Mouse (Mus musculus) brain, embryonic 18.5 days (tissue): ENCODE measurements around the gene Ccdc191.

Experiments used
- DNase-seq: peaks from one replicate; pipeline ENCODE4 v3.0.0-alpha.2; 2012; ENCODE audit warnings: low read depth, low spot score

The Ccdc191 gene

GRCm38 (mm10) chr16:43980110-43980609 is 90.6 kb downstream of the Ccdc191 start:
- DNase-seq = no peak

GRCm38 (mm10) chr16:43986299-43986698 is 96.7 kb downstream of the Ccdc191 start:
- DNase-seq = no peak

GRCm38 (mm10) chr16:43994623-43995022 is 105.0 kb downstream of the Ccdc191 start:
- no peak for DNase-seq

- DNase-seq = no peak
These were observed 109.5 kb downstream of the Ccdc191 start for GRCm38 (mm10) chr16:43999111-43999510.

- DNase-seq = no peak
These were observed 109.9 kb downstream of the Ccdc191 start for GRCm38 (mm10) chr16:43999541-43999940.

GRCm38 (mm10) chr16:44002086-44002485 is 112.5 kb downstream of the Ccdc191 start:
- DNase-seq = no peak

- no peak for DNase-seq
These were observed 121.4 kb downstream of the Ccdc191 start for GRCm38 (mm10) chr16:44011010-44011409.
